Mouse (Mus musculus): Measurements from ENCODE around the gene H2-DMb1. TPM values are rescaled to one million over a fixed set of nuclear protein-coding genes. Genes with fewer than 3 reads are reported as not detected.

H2-DMb1 gene
- total RNA-seq (2015; ENCODE audit: low replicate concordance) = 18.0 and 34.8 TPM in 2 replicates
- 3.9 and 23.1 TPM in 2 replicates for total RNA-seq (2017; ENCODE audit: low replicate concordance)

DNA sequence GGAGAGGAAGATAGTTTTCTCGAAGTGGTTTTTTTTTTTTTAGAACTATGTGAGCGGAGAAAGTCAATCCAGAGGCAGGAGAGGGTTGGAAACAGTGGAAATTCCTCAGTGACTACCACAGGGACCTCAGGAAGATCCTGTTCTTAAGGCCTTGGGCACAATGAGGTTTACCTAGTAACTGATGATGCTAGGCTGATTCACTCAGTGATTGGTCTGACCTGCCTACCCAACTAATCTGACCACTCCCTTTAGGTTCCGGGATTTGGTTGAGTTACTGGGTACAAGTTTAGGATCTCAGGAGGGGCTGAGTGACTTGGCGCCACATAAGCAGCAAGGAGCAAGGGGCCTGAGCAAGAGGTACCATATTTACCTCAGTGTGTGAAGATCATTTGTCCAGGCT lies at the start of gene H2-DMb1:
H2-DMb1 (plus strand) TSS at position 150 of the 400 bp plus-strand sequence.
- ATAC-seq (replicated peaks; ENCODE audit: low FRiP score, poor library complexity, severe bottlenecking) = no peak

DNA sequence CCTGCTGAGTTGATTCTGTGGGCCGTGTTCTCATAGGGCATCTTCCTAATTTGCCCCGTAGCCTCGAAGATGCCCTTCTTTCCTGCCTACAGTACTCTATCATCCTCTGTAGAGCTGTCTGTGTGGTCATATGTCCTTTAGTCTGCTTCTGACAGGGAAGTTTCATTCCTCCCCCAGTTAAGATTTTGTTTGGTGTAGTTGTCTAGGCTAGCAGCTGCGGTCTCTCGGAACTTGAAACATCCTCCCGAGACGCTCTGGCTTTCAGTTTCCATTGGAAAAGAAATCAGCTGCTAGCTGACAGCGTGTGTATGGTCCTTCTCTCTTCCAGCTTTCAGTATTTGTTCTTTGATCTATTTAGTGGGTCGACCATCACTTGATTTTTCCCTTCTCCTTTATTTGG lies 48.1 kb upstream of the H2-DMb1 start:
- ATAC-seq (replicated peaks; ENCODE audit: low FRiP score, poor library complexity, severe bottlenecking) = no peak

- ATAC-seq (replicated peaks; ENCODE audit: low FRiP score, poor library complexity, severe bottlenecking) = no peak
Observed at GRCm38 (mm10) chr17:34106555-34106954, 46.3 kb upstream of the H2-DMb1 start.

DNA sequence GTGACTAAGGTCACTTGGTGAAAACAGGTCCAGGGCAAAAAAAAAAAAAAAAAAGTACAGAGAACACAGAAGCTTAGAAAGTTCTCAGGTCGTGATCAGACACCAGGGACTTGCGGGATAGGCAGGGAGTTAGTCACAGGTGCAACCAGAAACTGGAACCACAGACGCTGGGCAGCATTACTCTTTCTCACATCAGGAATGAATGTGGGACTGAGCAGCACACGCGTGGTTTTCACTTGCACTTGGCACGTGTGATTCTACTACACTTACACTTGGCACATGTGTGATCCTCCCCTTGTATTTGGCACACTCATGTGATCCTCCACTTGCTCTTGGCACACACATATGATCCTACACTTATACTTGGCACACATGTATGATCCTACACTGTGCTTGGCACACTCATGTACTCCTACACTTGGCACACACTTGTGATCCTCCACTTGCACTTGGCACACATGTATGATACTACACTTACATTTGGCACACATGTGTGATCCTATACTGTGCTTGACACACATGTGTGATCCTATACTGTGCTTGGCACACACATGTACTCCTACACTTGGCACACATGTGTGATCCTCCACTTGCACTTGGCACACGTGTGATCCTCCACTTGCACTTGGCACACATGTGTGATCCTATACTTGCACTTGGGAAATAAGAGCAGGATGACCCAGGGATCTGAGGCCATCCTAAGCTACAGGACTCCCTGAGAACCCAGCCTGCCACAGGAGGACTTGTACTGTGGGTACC lies 45.6 kb upstream of the H2-DMb1 start:
- no peak for ATAC-seq (replicated peaks; ENCODE audit: low FRiP score, poor library complexity, severe bottlenecking)

DNA sequence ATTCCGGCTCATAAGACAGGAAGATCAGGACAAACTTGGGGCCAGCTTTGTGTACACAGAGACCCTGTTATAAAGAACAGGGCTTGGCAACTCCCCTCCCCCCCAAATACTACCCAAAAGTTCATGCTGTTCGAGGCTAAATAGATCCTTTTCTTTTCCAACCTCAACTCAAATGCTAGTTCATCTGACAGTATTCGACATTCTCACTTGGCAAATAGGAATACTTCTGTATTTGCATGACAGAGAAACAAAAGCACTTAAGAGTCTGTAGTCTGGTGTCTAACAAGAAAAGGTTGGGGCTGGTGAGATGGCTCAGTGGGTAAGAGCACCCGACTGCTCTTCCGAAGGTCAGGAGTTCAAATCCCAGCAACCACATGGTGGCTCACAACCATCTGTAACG lies 44.4 kb upstream of the H2-DMb1 start:
- ATAC-seq (replicated peaks; ENCODE audit: low FRiP score, poor library complexity, severe bottlenecking) = no peak

- no peak for ATAC-seq (replicated peaks; ENCODE audit: low FRiP score, poor library complexity, severe bottlenecking)
Observed at GRCm38 (mm10) chr17:34109038-34109805, 43.6 kb upstream of the H2-DMb1 start.

DNA sequence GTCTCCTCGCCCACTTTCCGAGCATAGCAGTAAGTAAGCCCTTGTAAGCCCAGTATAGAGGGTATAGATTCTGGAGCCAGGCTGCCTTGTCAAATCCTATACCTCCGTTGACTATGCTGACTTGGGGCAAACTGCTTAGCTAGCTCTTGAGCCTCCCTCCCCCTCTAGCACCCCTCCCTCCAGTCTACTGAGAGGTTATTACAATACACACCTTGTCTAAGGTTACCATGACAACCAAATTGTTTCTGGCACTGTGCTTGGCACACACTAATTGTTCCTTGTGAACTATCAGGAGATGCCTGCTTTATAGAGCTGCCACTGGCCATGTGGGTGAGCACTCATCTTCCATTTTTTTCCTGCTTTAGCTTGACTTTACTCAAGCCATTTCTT lies 43.1 kb upstream of the H2-DMb1 start:
- no peak for ATAC-seq (replicated peaks; ENCODE audit: low FRiP score, poor library complexity, severe bottlenecking)

DNA sequence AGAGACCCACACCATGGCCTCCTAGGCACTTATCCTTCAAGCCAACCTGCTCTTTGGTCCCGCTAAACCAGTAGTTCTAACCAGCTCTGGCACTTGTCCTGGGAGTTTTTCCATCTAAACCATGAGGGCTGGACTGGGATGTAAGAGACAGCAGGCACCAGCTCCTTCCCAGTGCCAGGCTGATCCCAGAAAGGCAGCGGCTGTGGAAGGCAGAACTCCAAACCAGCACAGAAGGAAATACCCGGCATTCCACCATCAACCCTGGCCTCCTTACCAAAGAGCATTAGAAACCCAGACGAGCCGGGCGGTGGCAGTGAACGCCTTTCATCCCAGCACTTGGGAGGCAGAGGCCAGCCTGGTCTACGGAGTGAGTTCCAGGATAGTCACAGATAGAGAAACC lies 42.6 kb upstream of the H2-DMb1 start:
- no peak for ATAC-seq (replicated peaks; ENCODE audit: low FRiP score, poor library complexity, severe bottlenecking)

DNA sequence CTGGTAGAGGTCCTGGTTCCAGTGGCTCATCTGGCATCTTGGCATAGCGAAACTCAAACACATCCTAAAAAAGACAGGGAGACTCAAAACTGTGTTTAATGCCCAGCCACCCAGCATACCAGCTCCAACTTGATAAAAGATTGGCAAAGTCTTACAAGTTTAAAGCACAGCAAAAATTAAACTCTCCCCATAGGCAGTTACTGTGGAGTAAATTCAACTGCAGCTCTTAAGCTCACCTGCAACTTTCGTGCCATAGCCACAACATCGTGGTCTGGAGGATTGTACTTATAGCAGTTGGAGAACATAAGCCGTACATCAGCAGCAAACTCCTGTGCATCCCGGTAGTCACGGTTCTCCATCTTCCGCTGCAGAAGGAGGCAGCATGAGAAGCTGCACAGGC lies 38.8 kb upstream of the H2-DMb1 start:
- ATAC-seq (replicated peaks; ENCODE audit: low FRiP score, poor library complexity, severe bottlenecking) = no peak

GRCm38 (mm10) chr17:34116736-34117370 lies 36.0 kb upstream of the H2-DMb1 start:
- no peak for ATAC-seq (replicated peaks; ENCODE audit: low FRiP score, poor library complexity, severe bottlenecking)

- no peak for ATAC-seq (replicated peaks; ENCODE audit: low FRiP score, poor library complexity, severe bottlenecking)
Observed at GRCm38 (mm10) chr17:34117421-34118112, 35.3 kb upstream of the H2-DMb1 start.

- no peak for ATAC-seq (replicated peaks; ENCODE audit: low FRiP score, poor library complexity, severe bottlenecking)
Observed at GRCm38 (mm10) chr17:34118113-34118872, 34.6 kb upstream of the H2-DMb1 start.

DNA sequence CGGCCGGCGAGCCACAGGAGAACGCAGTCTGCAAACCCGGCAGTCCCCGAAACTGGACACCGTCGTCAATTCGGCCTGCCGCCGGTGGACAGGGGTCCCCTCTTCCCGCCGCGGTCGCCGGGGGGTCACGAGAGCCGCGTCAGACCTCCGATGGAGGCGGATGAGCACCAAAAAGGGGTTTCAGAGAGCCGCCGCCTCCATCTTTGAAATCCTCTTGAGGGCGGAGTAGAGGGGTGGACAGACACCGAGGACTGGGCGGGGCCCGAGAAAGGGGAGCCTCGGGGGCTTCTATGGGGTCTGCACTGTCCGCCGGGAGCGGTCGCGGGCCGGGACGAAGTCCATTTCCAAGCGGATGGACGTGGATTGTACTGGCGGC lies 34.0 kb upstream of the H2-DMb1 start:
- peak; percentile 10 for ATAC-seq (replicated peaks; ENCODE audit: low FRiP score, poor library complexity, severe bottlenecking)

DNA sequence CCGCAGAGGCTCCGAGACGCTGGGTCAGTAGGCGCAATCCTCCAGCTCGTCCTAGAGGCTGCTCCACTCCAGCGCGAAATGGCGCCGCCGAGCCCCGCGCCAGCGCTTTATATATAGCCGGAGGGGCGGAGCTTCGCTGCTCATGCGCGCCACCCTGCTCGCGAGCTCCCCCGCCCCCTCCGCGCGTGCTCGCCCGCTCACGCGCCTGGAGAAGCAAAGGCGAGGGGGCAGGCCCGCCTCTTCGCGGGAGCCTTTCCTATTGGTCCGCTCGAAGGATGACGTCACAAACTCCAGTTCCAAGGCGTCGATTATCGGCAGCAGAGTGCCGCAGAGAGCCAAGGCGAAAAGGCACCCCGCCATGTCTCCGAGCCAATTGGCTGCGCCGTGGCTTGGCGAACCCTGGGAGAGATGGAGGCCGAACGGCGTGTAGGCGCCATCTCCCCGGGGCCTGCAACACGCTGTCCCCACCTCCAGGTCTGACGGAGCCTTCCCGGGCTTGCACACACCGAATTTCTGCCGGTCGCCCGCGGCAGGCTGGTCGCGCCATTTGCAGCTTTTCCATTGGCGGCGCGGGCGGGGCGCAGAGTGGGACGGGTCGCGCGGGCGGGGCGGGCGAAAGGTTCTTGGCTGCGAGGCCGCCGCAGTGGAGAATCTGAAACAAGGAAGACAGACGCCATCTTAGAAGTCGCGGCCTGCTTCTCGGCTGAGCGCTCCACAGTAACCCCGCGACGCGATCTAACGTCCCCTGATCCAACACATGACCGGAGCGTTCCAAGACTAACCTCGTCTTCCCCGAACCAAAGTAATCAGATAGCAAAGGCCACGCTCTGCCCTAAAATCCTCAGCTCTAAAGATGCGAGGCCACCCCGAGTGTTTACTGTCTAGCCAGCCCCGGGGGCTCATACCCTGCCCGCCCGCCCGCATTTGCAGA lies 33.4 kb upstream of the H2-DMb1 start, which contains the start of gene H2-DMa:
H2-DMa (plus strand) TSS at position 293 of the 931 bp plus-strand sequence.
- peak; percentile 72 for ATAC-seq (replicated peaks; ENCODE audit: low FRiP score, poor library complexity, severe bottlenecking)

GRCm38 (mm10) chr17:34120180-34120723 lies 32.6 kb upstream of the H2-DMb1 start:
- 0 out of 2 replicates have a peak, but pooled peaks have one; percentile 13 for ATAC-seq (replicated peaks; ENCODE audit: low FRiP score, poor library complexity, severe bottlenecking)

DNA sequence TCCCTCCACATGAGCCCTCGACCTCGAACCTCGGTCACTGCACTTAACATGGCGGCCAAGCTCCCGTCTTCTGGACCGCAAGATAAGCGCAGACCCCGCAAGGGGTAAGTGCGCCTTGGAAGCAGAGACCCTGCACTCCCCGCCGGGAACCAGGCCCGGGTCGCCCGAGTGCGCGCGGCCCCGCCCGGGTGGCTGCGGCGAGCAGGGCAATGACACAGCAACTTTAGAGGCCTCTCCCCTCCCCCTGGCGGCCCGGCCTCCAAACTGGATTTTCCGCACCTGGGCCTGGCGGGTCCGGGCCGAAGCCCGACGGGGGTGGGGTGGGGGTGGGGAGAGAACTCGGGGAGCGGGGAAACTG lies 32.1 kb upstream of the H2-DMb1 start:
- peak; percentile 50 for ATAC-seq (replicated peaks; ENCODE audit: low FRiP score, poor library complexity, severe bottlenecking)

DNA sequence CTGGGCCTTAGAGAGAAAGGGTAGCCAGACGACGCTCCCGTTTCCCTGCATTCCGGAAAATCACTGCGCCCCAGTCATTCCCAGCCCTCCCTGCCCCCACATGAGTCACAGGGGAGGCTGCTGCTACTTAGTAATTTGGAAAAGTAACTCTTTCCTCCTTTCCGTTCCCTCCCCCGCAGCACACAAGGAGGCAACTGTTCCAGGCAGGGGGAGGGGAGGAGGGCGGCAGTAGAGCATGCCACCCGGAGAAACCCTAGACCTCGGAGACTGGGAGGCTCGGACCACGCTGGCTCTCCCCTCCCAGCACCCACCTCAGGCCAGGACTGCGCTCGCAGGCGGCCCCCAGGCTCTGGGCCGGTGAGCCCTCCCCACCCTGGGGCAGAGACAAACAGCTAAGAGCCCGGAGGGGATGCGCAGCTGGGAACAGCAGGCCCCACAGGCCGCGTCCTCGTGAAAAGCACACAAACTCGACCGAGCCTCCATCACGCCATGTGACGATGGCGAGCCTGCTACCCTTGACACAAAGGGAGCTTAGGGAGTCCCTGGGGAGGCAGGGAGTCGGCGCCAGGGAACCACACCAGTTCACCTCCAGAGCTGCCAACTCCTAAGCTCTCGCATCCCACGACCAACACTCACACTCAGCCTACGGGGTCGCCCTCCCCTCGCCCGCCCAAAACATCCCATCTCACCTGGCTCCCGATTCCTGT lies 31.5 kb upstream of the H2-DMb1 start:
- no peak for ATAC-seq (replicated peaks; ENCODE audit: low FRiP score, poor library complexity, severe bottlenecking)

DNA sequence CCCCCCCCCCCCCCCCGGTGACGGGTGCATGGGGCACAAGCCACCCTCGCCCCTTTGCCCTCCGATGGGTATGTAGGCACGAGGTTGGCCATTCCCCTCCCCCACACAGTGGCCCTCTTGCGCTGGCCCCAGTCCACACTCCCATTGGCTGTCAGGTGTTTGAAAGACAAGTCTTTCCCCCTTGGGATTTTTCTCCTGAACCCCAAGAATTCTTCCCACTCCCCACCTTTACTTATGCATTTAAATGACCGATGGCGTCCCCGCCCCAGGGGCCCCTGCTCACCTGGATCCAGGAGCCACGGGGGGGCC lies 31.0 kb upstream of the H2-DMb1 start:
- no peak for ATAC-seq (replicated peaks; ENCODE audit: low FRiP score, poor library complexity, severe bottlenecking)
